13 mouse cellular contexts compared by ENCODE assay signal in the genomic region with DNA sequence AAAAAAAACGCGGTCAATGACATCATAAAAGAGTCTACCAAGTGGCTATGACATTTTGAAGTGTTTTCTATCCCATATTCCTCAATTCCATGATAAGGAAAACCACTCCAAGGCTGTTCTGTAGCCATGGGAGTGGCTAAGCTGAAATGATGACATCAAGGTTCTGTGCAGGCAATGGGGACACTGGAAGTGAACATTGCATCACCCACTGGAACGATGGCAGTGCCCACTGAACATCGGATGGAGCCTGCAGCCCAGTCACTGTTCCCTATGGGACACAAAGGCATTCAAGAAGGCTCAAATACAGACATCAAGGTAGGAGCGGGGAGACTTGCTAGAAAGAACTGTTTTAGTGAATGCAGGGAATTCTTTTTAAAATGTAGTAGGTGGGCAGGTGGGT.
"Had no signal": no experiment of that assay in that cellular context is flagged by ENCODE, and none has a peak within 500 bp of the region (broad histone marks: within the 10 kb centered on the region; RNA-seq: fewer than 3 reads in every experiment).

No protein-coding gene starts in this region.

- H3K27me3 ChIP-seq: midbrain, embryonic 13.5 days; midbrain, embryonic 15.5 days; neural tube, embryonic 12.5 days; stomach, embryonic 15.5 days had no signal

- DNase-seq: lung, embryonic 14.5 days; lung, postnatal 10 days; lung, postnatal 4 days; right cerebral cortex, postnatal 14 days; thymus, adult 2 months; thymus, postnatal 25 days; thymus, postnatal 4 days had no signal

- H3K4me1 ChIP-seq: midbrain, embryonic 10.5 days; midbrain, embryonic 13.5 days; midbrain, embryonic 15.5 days; neural tube, embryonic 12.5 days; stomach, embryonic 15.5 days had no signal

- H3K4me3 ChIP-seq: midbrain, embryonic 10.5 days; midbrain, embryonic 13.5 days; midbrain, embryonic 15.5 days; neural tube, embryonic 12.5 days; stomach, embryonic 15.5 days had no signal

- ATAC-seq: midbrain, embryonic 13.5 days; midbrain, embryonic 15.5 days had no signal

- H3K36me3 ChIP-seq: midbrain, embryonic 10.5 days; midbrain, embryonic 13.5 days; midbrain, embryonic 15.5 days; neural tube, embryonic 12.5 days; stomach, embryonic 15.5 days had no signal

- H3K9ac ChIP-seq: lung, embryonic 14.5 days; midbrain, embryonic 13.5 days; midbrain, embryonic 15.5 days; neural tube, embryonic 12.5 days; stomach, embryonic 15.5 days had no signal

- H3K9me3 ChIP-seq: midbrain, embryonic 10.5 days; midbrain, embryonic 13.5 days; midbrain, embryonic 15.5 days; neural tube, embryonic 12.5 days; stomach, embryonic 15.5 days had no signal

- H3K4me2 ChIP-seq: lung, embryonic 14.5 days; midbrain, embryonic 13.5 days; midbrain, embryonic 15.5 days; neural tube, embryonic 12.5 days; stomach, embryonic 15.5 days had no signal

- H3K27ac ChIP-seq: midbrain, embryonic 10.5 days; midbrain, embryonic 13.5 days; midbrain, embryonic 15.5 days; neural tube, embryonic 12.5 days; stomach, embryonic 15.5 days; stomach, postnatal 0 days had no signal
